Mouse (Mus musculus) brown adipose tissue, adult 24 weeks (tissue): ENCODE data around the gene Osbpl9. TPM values are rescaled to one million over a fixed set of nuclear protein-coding genes. Genes with fewer than 3 reads are reported as not detected.

Source experiments
- H3K27ac ChIP-seq: fragments of 200-500 bp; replicated peaks from 2 replicates; pipeline ENCODE4 v1.5.1; 2012; ENCODE audit warnings: low read depth, mild to moderate bottlenecking, low read length
- H3K4me1 ChIP-seq: fragments of 200-500 bp; 2 replicates; pipeline ENCODE4 v1.6.1; 2012; ENCODE audit warnings: low read length, mixed read lengths; ENCODE audit not compliant: control insufficient read depth, insufficient read depth, insufficient read length
- H3K4me3 ChIP-seq: fragments of 200-500 bp; 2 replicates; pipeline ENCODE4 v1.5.1; 2012; ENCODE audit warnings: low read depth, mild to moderate bottlenecking, low read length, moderate library complexity; ENCODE audit not compliant: insufficient read depth
- polyA plus RNA-seq: library from polyadenylated mRNA; stranded (reverse); fragments of >200 nt; gene quantifications from 2 replicates; pipeline ENCODE4 v1.2.4, GENCODE M21; 2012; ENCODE audit not compliant: missing spikeins, insufficient read depth, insufficient read length

Gene Osbpl9
- 110 and 120 TPM in 2 replicates for polyA plus RNA-seq

DNA sequence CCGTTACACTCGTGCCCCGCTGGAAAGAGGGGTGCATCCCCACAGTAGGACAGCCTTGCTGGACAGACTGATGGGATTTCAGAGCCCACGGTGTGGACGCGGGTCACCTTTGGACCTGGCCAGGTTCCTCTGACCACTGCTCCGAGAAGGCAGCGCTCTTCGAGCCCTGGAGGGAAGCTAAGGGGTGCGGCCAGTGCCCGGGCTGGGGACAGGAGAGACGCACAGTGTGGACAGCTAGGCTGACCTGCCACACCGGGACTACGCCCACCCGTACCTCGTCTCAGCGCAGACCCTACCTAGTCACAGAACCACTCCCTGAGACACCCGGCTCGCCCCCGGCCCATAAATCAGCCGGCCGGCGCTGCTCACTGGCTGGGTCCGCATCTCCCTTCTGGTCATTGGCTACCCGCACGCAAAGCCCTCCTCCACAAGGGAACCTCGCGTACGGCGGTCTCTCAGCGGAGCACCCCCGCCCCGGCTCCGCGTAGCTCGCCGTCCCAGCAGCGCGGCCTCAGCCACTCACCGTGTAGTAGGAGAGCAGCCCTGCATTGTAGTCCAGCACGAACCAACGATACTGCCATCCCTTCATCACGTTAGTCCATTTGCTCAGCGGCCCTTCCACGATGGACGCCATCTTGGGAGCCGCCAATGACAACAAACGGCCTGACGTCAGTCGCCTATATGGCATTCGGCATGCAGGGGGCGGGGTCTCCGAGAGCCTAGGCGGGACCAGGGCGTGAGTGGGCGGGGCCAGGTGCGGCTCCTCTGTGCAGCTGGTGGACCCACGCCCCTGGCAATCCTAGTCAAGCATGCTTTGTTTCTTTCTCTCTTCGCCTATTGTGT is at the start of gene Osbpl9:
Osbpl9 (minus strand) TSS at position 691 of the 843 bp plus-strand sequence.
- Histone ChIP-seq H3K27ac (peak within 1 kb of the TSS; percentile 91), H3K4me3 (peak within 1 kb of the TSS; percentile 74), H3K4me1 (peaks cover 3% of the 10 kb centered on the region; the same call in 1 of the 2 replicates)

DNA sequence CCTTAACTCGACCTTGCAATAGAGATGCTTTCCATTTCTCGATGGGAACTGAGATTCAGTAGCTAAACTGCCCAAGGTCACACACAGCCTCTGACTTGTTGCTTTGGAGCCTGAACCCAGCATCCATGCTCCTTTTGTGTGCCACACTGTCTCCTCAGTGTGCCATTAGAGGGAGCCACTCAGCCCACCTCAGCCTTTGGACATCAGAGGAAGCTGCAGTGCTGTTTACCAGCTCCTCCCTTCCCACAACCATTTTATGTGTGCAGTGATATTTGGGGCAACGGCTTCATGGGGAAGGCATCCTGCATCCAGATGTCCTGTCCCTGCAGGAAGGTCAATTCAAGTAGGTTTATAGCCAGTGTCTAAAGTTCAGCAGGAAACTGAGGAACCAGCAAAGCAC is 49.5 kb upstream of the Osbpl9 start:
- H3K4me3 ChIP-seq, result no peak overlapping the region

DNA sequence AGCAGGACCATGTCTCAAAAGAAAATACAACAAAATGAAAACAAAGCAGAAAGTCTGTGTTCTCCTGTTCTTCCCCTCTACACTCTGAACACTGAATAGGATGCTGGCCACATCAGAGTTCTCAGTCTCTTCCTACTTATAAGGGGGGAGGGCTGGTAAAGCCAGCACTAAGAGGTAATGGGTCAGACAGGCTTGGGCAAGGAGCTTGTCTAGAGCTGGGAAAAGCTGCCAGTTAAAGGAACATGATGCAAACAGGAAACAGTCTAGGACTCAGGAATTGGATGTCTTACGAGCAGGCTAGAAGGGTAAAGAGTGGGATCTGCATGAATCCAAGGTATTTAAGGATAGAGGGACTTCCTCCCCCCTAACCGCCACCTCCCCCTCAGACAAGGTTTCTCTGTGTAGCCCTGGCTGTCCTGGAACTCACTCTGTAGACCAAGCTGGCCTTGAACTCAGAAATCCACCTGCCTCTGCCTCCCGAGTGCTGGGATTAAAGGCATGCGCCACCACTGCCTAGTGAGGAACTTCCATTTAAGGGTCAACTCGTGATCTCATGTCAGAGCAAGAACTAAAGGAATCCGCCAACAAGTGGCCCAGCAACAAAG is 43.0 kb upstream of the Osbpl9 start:
- Histone ChIP-seq H3K4me3 (no peak overlapping the region), H3K27ac (peak overlapping the region; percentile 17; the same call in 1 of the 2 replicates)

More for the DNA sequence above, 49.5 kb upstream of the Osbpl9 start:
- H3K4me1 ChIP-seq, result no peaks in the 10 kb centered on the region
- H3K27ac ChIP-seq, result no peak overlapping the region

DNA sequence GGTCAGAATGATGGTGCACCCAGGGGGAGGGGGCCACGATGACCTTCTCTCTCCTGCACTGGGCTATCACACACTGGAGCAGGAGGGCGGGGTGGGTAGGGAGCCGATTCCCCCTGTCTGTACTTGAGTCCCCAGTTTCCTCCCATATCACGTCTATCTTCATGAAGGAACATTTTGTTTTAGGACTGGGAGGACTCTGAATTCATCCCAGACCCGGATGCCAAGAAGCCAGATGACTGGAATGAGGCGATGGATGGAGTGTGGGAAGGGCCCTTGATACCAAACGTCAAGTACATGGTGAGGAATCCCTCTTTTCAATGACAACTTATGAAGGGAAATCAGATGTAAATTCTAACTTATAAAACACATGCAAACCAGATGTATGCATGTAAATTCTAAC is 42.4 kb upstream of the Osbpl9 start:
- Histone ChIP-seq H3K4me1 (no peaks in the 10 kb centered on the region), H3K27ac (no peak overlapping the region)

More for the DNA sequence above, 43.0 kb upstream of the Osbpl9 start:
- no peaks in the 10 kb centered on the region for H3K4me1 ChIP-seq

DNA sequence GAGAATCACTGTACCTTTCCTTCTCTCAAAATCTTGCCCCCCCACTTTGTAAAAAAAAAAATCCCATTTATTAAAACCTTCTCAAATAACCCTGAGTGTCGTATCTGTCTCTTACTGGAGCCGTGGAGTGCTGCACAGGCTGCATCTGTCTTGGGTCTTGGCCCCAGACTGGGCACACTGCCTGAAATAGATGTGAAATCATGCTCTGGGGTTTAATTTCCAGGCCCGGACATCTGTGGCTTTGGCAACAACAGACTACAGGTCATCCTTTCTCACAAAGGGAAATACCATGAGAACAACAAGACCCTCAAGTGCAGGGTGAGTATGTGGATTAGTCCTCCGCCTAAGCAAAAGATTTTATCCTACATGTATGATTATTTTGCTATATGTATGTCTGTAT is 39.9 kb upstream of the Osbpl9 start:
- no peak overlapping the region for H3K27ac ChIP-seq
- 0 out of 2 replicates have a peak, but pooled peaks cover 2% of the 10 kb centered on the region for H3K4me1 ChIP-seq

More for the DNA sequence above, 42.4 kb upstream of the Osbpl9 start:
- H3K4me3 ChIP-seq, result no peak overlapping the region

DNA sequence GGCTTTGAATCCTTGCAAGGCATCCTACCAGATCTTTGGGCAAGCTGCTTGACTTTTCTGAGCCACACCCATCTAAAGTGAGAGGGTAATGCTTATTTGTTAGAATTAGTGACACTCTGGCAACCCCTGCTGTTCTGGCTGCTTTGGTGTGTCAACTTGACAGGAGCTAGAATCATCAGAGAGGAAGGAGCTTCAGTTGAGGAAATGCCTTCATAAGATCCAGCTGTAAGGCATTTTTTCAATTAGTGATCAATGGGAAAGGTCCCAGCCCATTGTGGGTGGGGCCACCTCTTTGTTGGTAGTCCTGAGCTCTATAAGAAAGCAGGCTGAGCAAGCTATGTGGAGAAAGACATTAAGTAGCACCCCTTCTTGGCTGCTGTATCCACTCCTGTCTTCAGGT is 39.1 kb upstream of the Osbpl9 start:
- 0 out of 2 replicates have a peak, but pooled peaks cover 2% of the 10 kb centered on the region for H3K4me1 ChIP-seq
- no peak overlapping the region for H3K27ac ChIP-seq
- no peak overlapping the region for H3K4me3 ChIP-seq

More for the DNA sequence above, 39.9 kb upstream of the Osbpl9 start:
- H3K4me3 ChIP-seq, result no peak overlapping the region

DNA sequence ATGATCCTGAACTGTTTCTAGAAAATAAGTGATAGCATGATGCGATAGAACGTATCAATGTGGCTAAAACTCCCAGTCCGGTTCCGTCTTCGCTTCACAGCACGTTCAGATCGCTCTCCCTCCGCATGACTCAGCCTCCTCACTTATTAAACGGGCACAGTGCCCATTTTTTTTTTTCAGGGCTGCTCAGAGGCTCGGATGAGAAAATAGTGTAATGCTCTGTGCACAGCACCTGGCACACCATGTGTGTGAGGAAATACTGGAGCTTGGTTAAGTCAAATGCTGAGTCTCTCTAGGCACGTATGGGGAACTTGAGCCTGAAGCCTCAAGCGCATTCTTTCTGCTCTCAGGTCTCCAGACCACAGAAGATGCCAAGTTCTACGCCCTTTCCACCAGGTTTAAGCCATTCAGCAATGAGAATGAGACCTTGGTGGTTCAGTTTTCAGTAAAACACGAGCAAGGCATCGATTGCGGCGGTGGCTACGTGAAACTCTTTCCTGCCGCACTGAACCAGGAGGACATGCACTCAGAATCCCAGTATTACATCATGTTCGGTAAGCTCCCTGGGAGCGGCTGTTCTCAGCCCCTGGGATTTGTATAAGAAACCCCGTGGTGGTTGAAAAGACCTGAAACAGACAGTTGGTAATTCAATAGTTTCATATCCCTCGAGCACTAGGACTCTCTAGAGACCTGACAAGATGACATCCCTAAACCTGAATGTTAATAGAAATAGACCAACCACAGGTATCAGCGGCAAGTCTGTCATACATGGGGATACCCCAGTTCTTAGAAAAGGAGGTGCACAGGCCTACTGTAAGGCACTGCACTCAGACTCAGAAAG is 36.6 kb upstream of the Osbpl9 start:
- Histone ChIP-seq H3K4me3 (0 out of 2 replicates have a peak overlapping the region, but pooled peaks have one; percentile 10), H3K4me1 (0 out of 2 replicates have a peak, but pooled peaks cover 2% of the 10 kb centered on the region), H3K27ac (0 out of 2 replicates have a peak overlapping the region, but pooled peaks have one; percentile 15)

DNA sequence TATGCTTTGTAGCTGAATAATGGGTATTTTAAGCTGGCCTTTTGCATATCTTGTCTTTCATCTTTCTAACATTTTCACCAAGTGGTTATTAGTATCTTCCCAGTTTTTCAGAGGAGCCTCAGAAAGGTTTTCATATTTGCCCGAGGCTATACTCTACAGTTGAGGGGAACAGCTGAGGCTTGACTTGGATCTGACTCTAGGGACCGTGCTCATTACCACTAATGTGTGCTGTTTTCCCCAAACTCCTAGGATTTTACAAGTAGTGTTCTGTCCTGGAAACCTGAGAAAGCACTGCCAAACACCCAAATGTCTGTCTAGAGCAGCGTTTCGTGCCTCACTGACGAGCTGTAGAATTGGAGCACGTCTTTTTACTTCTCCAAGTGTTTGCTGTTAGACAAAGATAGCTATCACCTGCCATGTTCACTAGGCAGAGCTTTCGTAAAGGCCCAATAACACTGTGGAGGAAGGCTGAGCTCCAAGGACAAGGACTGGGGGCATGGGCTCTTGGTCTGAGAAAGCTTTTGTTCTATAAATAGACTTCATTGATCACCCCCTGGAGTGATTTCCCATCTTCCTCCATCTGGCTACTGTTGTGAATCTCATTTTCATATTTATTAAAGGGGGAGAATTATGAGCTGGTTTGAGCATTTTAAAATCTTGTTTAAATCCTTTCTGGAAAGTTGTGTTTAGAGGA is 34.3 kb upstream of the Osbpl9 start:
- Histone ChIP-seq H3K27ac (no peak overlapping the region), H3K4me1 (0 out of 2 replicates have a peak, but pooled peaks cover 2% of the 10 kb centered on the region), H3K4me3 (no peak overlapping the region)

DNA sequence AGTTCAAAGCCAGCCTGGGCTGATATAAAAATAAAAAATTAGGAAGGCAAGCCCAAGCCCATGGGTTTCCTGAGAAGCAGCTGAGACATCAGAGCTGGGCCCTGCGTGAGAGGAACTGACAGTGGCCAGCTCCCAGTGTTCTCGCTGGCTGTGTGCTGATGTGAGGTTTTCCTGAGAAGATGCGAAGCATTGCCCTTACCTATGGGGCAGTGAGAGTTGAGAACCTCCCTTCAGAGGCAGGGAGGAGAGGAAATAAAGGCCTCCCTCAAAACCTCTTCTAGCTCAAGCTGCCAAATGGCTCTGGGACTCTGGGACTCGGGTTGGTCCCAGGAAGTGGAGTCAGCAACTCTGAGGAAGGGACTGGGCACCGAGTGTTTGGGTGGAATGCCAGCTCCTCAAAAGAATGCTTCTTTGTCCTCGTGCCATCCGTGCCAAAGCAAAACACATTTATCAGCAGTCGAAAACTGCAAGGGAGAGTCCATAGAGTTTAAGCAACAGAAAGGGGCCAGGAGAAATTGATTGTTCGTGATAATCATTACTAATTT is 32.8 kb upstream of the Osbpl9 start:
- H3K4me3 ChIP-seq, result no peak overlapping the region
- 0 out of 2 replicates have a peak, but pooled peaks cover 2% of the 10 kb centered on the region for H3K4me1 ChIP-seq
- H3K27ac ChIP-seq, result no peak overlapping the region

DNA sequence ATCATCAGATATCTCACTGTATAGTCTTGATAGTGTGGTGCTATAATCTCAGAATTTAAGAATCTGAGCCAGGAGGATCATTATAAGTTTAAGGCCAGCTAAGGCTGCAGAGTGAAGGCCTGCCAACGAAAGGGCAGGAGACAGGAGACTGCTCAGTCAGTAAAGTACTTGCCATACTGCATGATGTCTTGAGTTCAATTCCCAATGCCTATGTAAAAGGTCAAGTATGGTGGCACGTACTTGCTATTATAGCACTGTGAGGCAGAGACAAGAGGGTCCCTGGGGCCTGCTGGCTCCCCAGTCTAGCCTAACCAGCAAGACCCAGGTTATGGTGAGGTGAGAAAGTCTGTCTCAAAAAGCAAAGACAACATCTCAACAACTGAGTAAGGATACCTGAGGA is 32.1 kb upstream of the Osbpl9 start, which contains the start of gene Calr4:
Calr4 (plus strand) TSS at position 301 of the 400 bp plus-strand sequence.
- H3K4me1 ChIP-seq, result 0 out of 2 replicates have a peak, but pooled peaks cover 2% of the 10 kb centered on the region
- H3K4me3 ChIP-seq, result no peak within 1 kb of the TSS
- no peak within 1 kb of the TSS for H3K27ac ChIP-seq

DNA sequence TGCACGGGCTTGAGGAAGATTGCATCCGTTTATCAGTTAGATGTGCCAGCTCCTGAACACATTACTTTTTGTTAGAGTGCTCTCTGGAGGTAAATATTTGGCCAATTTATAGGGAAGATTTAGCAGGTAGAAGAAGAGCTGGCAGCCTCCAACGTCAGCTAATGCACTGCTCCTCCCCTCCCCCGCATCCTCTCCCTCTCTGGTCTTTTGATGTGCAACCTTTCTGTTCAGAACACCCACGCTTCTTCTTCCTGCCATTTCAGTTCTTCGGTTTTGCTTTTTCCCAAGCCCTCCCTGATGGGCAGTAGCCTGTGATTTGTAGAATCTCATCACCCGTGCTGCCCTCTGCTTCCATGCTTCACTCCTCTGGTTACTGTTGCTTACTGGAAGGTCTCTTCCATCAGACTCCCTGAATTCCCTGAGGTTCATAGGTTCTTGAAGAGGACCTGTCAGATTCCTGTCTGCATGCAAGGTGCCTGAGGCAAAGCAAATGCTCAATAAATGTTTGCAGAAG is 27.8 kb upstream of the Osbpl9 start:
- no peak overlapping the region for H3K27ac ChIP-seq
- no peak overlapping the region for H3K4me3 ChIP-seq
- H3K4me1 ChIP-seq, result no peaks in the 10 kb centered on the region; the same call in 1 of the 2 replicates

DNA sequence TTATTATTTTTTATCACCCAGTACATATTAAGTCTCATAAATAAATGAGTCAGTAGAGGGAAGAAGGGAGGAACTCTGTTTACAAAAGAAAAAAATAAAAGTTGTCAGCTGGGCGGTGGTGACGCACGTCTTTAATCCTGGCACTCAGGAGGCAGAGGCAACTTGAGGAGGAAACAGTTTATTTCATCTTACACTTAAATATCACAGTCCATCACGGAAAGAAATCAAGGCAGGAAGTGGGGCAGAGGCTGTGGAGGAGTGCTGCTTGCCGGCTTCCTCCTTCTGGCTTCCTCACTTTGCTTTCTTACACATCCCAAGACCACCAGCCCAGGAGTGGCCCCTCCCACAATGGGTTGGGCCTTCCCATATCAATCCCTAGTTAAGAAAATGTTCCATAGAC is 24.0 kb upstream of the Osbpl9 start:
- Histone ChIP-seq H3K27ac (no peak overlapping the region), H3K4me3 (no peak overlapping the region), H3K4me1 (no peaks in the 10 kb centered on the region; the same call in 1 of the 2 replicates)

DNA sequence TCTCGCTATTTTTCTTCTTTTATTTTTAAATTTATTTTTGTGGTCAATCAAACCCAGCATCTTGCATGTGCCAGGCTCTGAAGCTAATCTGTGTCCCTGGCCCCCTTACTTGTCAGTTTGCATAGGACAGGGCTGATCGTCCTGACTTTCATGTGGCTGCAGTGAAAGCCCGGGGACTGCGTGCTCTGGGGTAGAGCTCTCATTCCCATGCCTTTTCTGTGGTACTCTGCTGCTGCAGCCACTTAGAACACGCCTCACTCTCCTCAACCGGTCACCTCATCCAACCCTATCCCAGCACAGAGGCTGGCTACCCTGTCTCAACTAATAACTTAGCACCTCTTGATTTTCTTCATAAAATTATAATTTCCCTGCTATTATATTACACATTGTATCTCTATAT is 23.5 kb upstream of the Osbpl9 start:
- no peak overlapping the region for H3K4me3 ChIP-seq
- H3K27ac ChIP-seq, result no peak overlapping the region
- H3K4me1 ChIP-seq, result no peaks in the 10 kb centered on the region; the same call in 1 of the 2 replicates
